Comparison of ENCODE assay signal across 12 mouse cellular contexts in genomic region chr1:172024140-172024895, GRCm38 (mm10). TPM values are rescaled to one million over a fixed set of nuclear protein-coding genes. Genes with fewer than 3 reads are reported as not detected.
A peak's percentile ranks its signal among the peaks of the same experiment; 100 is the strongest.
DNase-seq lines count a peak whose midpoint lies in the region; ATAC-seq and TF ChIP-seq lines count a peak whose summit lies in the region.
"Had no signal": no experiment of that assay in that cellular context is flagged by ENCODE, and none has a peak within 500 bp of the region (broad histone marks: within the 10 kb centered on the region; RNA-seq: fewer than 3 reads in every experiment).

No protein-coding gene starts in this region.

- DNase-seq in urinary bladder, postnatal 10 days (ENCODE audit: low spot score), result no peak
- no peak for DNase-seq in urinary bladder, adult 2 months (ENCODE audit: low spot score)
- no peak for DNase-seq in layer of hippocampus, postnatal 14 days (ENCODE audit: low spot score in 2 of 2)
- DNase-seq: heart, postnatal 36 days had no signal

- H3K4me1 ChIP-seq in intestine, embryonic 15.5 days (replicated peaks), result peaks cover 23% of the 10 kb centered on the region
- no peaks in the 10 kb centered on the region for H3K4me1 ChIP-seq in intestine, postnatal 0 days (replicated peaks; ENCODE audit: control insufficient read depth, insufficient read depth, low read length)
- peaks cover 70% of the 10 kb centered on the region for H3K4me1 ChIP-seq in embryonic facial prominence, embryonic 13.5 days
- H3K4me1 ChIP-seq in hindbrain, embryonic 16.5 days (ENCODE audit: control insufficient read depth, insufficient read depth, low read depth, low read length), result peaks cover 68% of the 10 kb centered on the region
- peaks cover 82% of the 10 kb centered on the region for H3K4me1 ChIP-seq in neural tube, embryonic 13.5 days (replicated peaks)

- no peak for TF ChIP-seq CTCF in intestine, postnatal 0 days (IDR thresholded peaks at IDR 0.05; ENCODE audit: low read depth)

- no peak overlapping the region for H3K4me3 ChIP-seq in intestine, embryonic 15.5 days (replicated peaks)
- no peak overlapping the region for H3K4me3 ChIP-seq in intestine, postnatal 0 days (ENCODE audit: low read depth, low read length)
- H3K4me3 ChIP-seq in embryonic facial prominence, embryonic 13.5 days, result peak overlapping the region; percentile 91
- H3K4me3 ChIP-seq in hindbrain, embryonic 16.5 days (ENCODE audit: low read length), result peak overlapping the region; percentile 82
- H3K4me3 ChIP-seq in neural tube, embryonic 13.5 days, result peak overlapping the region; percentile 93

- no peaks in the 10 kb centered on the region for H3K36me3 ChIP-seq in intestine, embryonic 15.5 days
- H3K36me3 ChIP-seq in intestine, postnatal 0 days (ENCODE audit: control insufficient read depth, insufficient read depth), result no peaks in the 10 kb centered on the region
- 0 out of 2 replicates have a peak, but pooled peaks cover 12% of the 10 kb centered on the region for H3K36me3 ChIP-seq in embryonic facial prominence, embryonic 13.5 days
- no peaks in the 10 kb centered on the region for H3K36me3 ChIP-seq in hindbrain, embryonic 16.5 days (ENCODE audit: control insufficient read depth, insufficient read depth, low read length)
- peaks cover 4% of the 10 kb centered on the region for H3K36me3 ChIP-seq in neural tube, embryonic 13.5 days

- 63% methylated on average over 9 of the region's 9 CpGs for WGBS in intestine, embryonic 15.5 days
- WGBS in intestine, postnatal 0 days, result 65% methylated on average over 9 of the region's 9 CpGs
- 37% methylated on average over 9 of the region's 9 CpGs for WGBS in embryonic facial prominence, embryonic 13.5 days
- 18% methylated on average over 9 of the region's 9 CpGs for WGBS in hindbrain, embryonic 16.5 days
- WGBS in neural tube, embryonic 13.5 days, result 17% methylated on average over 9 of the region's 9 CpGs

- no peak overlapping the region for H3K27ac ChIP-seq in intestine, embryonic 15.5 days
- no peak overlapping the region for H3K27ac ChIP-seq in intestine, postnatal 0 days (ENCODE audit: low read depth, low read length)
- H3K27ac ChIP-seq in embryonic facial prominence, embryonic 13.5 days, result peak overlapping the region; percentile 24
- no peak overlapping the region for H3K27ac ChIP-seq in hindbrain, embryonic 16.5 days (ENCODE audit: low read depth, low read length)
- H3K27ac ChIP-seq in neural tube, embryonic 13.5 days (replicated peaks), result peak overlapping the region; percentile 98

- ATAC-seq in intestine, embryonic 15.5 days, result no peak
- no peak for ATAC-seq in intestine, postnatal 0 days
- no peak for ATAC-seq in embryonic facial prominence, embryonic 13.5 days (ENCODE audit: insufficient number of reproducible peaks, insufficient read depth, low FRiP score, low TSS enrichment, low read depth)
- no peak for ATAC-seq in hindbrain, embryonic 16.5 days
- no peak for ATAC-seq in neural tube, embryonic 13.5 days (ENCODE audit: low read depth)
- ATAC-seq: activated CD4-positive, CD25-positive, alpha-beta regulatory T cell, adult 4 months had no signal

- no peaks in the 10 kb centered on the region for H3K27me3 ChIP-seq in intestine, embryonic 15.5 days (replicated peaks)
- H3K27me3 ChIP-seq in intestine, postnatal 0 days (replicated peaks; ENCODE audit: control insufficient read depth, insufficient read depth, low read length), result no peaks in the 10 kb centered on the region
- no peaks in the 10 kb centered on the region for H3K27me3 ChIP-seq in embryonic facial prominence, embryonic 13.5 days
- no peaks in the 10 kb centered on the region for H3K27me3 ChIP-seq in hindbrain, embryonic 16.5 days (replicated peaks; ENCODE audit: control insufficient read depth, insufficient read depth, low read length)
- H3K27me3 ChIP-seq in neural tube, embryonic 13.5 days, result no peaks in the 10 kb centered on the region

- H3K9ac ChIP-seq in intestine, embryonic 15.5 days, result no peak overlapping the region
- no peak overlapping the region for H3K9ac ChIP-seq in intestine, postnatal 0 days (ENCODE audit: low read depth, low read length)
- peak overlapping the region; percentile 36; the same call in 1 of the 2 replicates for H3K9ac ChIP-seq in embryonic facial prominence, embryonic 13.5 days
- peak overlapping the region; percentile 93 for H3K9ac ChIP-seq in hindbrain, embryonic 16.5 days (ENCODE audit: low read depth, low read length)
- peak overlapping the region; percentile 98 for H3K9ac ChIP-seq in neural tube, embryonic 13.5 days

- H3K9me3 ChIP-seq in intestine, embryonic 15.5 days, result no peaks in the 10 kb centered on the region
- no peaks in the 10 kb centered on the region for H3K9me3 ChIP-seq in intestine, postnatal 0 days (ENCODE audit: control insufficient read depth)
- H3K9me3 ChIP-seq in embryonic facial prominence, embryonic 13.5 days, result no peaks in the 10 kb centered on the region
- H3K9me3 ChIP-seq in hindbrain, embryonic 16.5 days (ENCODE audit: control insufficient read depth, low read length), result no peaks in the 10 kb centered on the region
- H3K9me3 ChIP-seq in neural tube, embryonic 13.5 days, result no peaks in the 10 kb centered on the region

- H3K4me2 ChIP-seq in intestine, embryonic 15.5 days (replicated peaks), result peak overlapping the region; percentile 77; the same call in 1 of the 2 replicates
- no peak overlapping the region for H3K4me2 ChIP-seq in intestine, postnatal 0 days (replicated peaks; ENCODE audit: low read depth)
- peak overlapping the region; percentile 72 for H3K4me2 ChIP-seq in embryonic facial prominence, embryonic 13.5 days
- peak overlapping the region; percentile 70 for H3K4me2 ChIP-seq in hindbrain, embryonic 16.5 days (ENCODE audit: low read length)
- peak overlapping the region; percentile 96 for H3K4me2 ChIP-seq in neural tube, embryonic 13.5 days

RNA-seq across cellular contexts. Expression of gene Vangl2, which starts 3.9 kb away (rescaled TPM):
- polyA plus RNA-seq in intestine, embryonic 15.5 days (2015; fragmentation: Nextera tagmentation; extraction: Ambion mirVana), result 8.9 and 10.1 TPM in 2 replicates
- 2.8 and 3.3 TPM in 2 replicates for polyA plus RNA-seq in intestine, postnatal 0 days (2015; fragmentation: Nextera tagmentation; extraction: Ambion mirVana)
- 22.1 and 25.2 TPM in 2 replicates for polyA plus RNA-seq in embryonic facial prominence, embryonic 13.5 days (2015; fragmentation: Nextera tagmentation; extraction: Ambion mirVana)
- polyA plus RNA-seq in hindbrain, embryonic 16.5 days (2015; fragmentation: Nextera tagmentation; extraction: Ambion mirVana), result 39.9 and 50.1 TPM in 2 replicates
- 46.8 and 50.5 TPM in 2 replicates for polyA plus RNA-seq in neural tube, embryonic 13.5 days (2015; fragmentation: Nextera tagmentation; extraction: Ambion mirVana)
- 3.7 and 6.4 TPM in 2 replicates for polyA plus RNA-seq in urinary bladder, adult 2 months (2012; rRNA removed)
- total RNA-seq in layer of hippocampus, postnatal 14 days (2021), result 10 to 100 TPM; 21.9 to 22.4 TPM

RNA-seq across cellular contexts. Expression of gene Nhlh1, which starts 33.1 kb away (rescaled TPM):
- 0.06 and 0.09 TPM in 2 replicates for polyA plus RNA-seq in intestine, embryonic 15.5 days (2015; fragmentation: Nextera tagmentation; extraction: Ambion mirVana)
- polyA plus RNA-seq in intestine, postnatal 0 days (2015; fragmentation: Nextera tagmentation; extraction: Ambion mirVana), result 0.05 TPM in 1 of 2 replicates, not detected in the other
- polyA plus RNA-seq in embryonic facial prominence, embryonic 13.5 days (2015; fragmentation: Nextera tagmentation; extraction: Ambion mirVana), result 0.66 and 1.5 TPM in 2 replicates
- 2.6 and 3.2 TPM in 2 replicates for polyA plus RNA-seq in hindbrain, embryonic 16.5 days (2015; fragmentation: Nextera tagmentation; extraction: Ambion mirVana)
- polyA plus RNA-seq in neural tube, embryonic 13.5 days (2015; fragmentation: Nextera tagmentation; extraction: Ambion mirVana), result 10.4 and 10.8 TPM in 2 replicates
- not detected in 2 replicates for polyA plus RNA-seq in urinary bladder, adult 2 months (2012; rRNA removed)
- under 1 TPM; 0.85 to 0.91 TPM for total RNA-seq in layer of hippocampus, postnatal 14 days (2021)
- total RNA-seq: heart, postnatal 36 days had no signal
- polyA plus RNA-seq: activated CD4-positive, CD25-positive, alpha-beta regulatory T cell, adult 4 months; C2C12; stomach, embryonic 14.5 days had no signal

RNA-seq across cellular contexts. Expression of gene Copa, which starts 58.0 kb away (rescaled TPM):
- polyA plus RNA-seq in intestine, embryonic 15.5 days (2015; fragmentation: Nextera tagmentation; extraction: Ambion mirVana), result 201 and 203 TPM in 2 replicates
- polyA plus RNA-seq in intestine, postnatal 0 days (2015; fragmentation: Nextera tagmentation; extraction: Ambion mirVana), result 133 and 139 TPM in 2 replicates
- 216 and 239 TPM in 2 replicates for polyA plus RNA-seq in embryonic facial prominence, embryonic 13.5 days (2015; fragmentation: Nextera tagmentation; extraction: Ambion mirVana)
- 181 and 214 TPM in 2 replicates for polyA plus RNA-seq in hindbrain, embryonic 16.5 days (2015; fragmentation: Nextera tagmentation; extraction: Ambion mirVana)
- polyA plus RNA-seq in neural tube, embryonic 13.5 days (2015; fragmentation: Nextera tagmentation; extraction: Ambion mirVana), result 183 and 199 TPM in 2 replicates
- 84.9 and 135 TPM in 2 replicates for polyA plus RNA-seq in urinary bladder, adult 2 months (2012; rRNA removed)
- 100 to 1,000 TPM; 152 TPM for total RNA-seq in layer of hippocampus, postnatal 14 days (2021)

RNA-seq across cellular contexts. Expression of gene Ncstn, which starts 58.3 kb away (rescaled TPM):
- 135 and 136 TPM in 2 replicates for polyA plus RNA-seq in intestine, embryonic 15.5 days (2015; fragmentation: Nextera tagmentation; extraction: Ambion mirVana)
- polyA plus RNA-seq in intestine, postnatal 0 days (2015; fragmentation: Nextera tagmentation; extraction: Ambion mirVana), result 110 and 115 TPM in 2 replicates
- polyA plus RNA-seq in embryonic facial prominence, embryonic 13.5 days (2015; fragmentation: Nextera tagmentation; extraction: Ambion mirVana), result 103 and 106 TPM in 2 replicates
- 110 and 121 TPM in 2 replicates for polyA plus RNA-seq in hindbrain, embryonic 16.5 days (2015; fragmentation: Nextera tagmentation; extraction: Ambion mirVana)
- polyA plus RNA-seq in neural tube, embryonic 13.5 days (2015; fragmentation: Nextera tagmentation; extraction: Ambion mirVana), result 123 and 124 TPM in 2 replicates
- 94.8 and 100.0 TPM in 2 replicates for polyA plus RNA-seq in urinary bladder, adult 2 months (2012; rRNA removed)
- total RNA-seq in layer of hippocampus, postnatal 14 days (2021), result 10 to 100 TPM; 71.4 to 73.2 TPM

Comparison
In these comparisons a context has a peak if more than half of its experiments do, and no peak if none do; other contexts are left out.
1. H3K27ac ChIP-seq: peak in embryonic facial prominence, embryonic 13.5 days (single experiment) and neural tube, embryonic 13.5 days (single experiment); none in intestine, embryonic 15.5 days (single experiment), intestine, postnatal 0 days (single experiment) and hindbrain, embryonic 16.5 days (single experiment).
2. H3K4me3 ChIP-seq: peak in embryonic facial prominence, embryonic 13.5 days (single experiment), hindbrain, embryonic 16.5 days (single experiment) and neural tube, embryonic 13.5 days (single experiment); none in intestine, embryonic 15.5 days (single experiment) and intestine, postnatal 0 days (single experiment).
3. H3K9ac ChIP-seq: peak in embryonic facial prominence, embryonic 13.5 days (single experiment), hindbrain, embryonic 16.5 days (single experiment) and neural tube, embryonic 13.5 days (single experiment); none in intestine, embryonic 15.5 days (single experiment) and intestine, postnatal 0 days (single experiment).